Comparison of ENCODE assay signal across 8 mouse cellular contexts in the genomic region with DNA sequence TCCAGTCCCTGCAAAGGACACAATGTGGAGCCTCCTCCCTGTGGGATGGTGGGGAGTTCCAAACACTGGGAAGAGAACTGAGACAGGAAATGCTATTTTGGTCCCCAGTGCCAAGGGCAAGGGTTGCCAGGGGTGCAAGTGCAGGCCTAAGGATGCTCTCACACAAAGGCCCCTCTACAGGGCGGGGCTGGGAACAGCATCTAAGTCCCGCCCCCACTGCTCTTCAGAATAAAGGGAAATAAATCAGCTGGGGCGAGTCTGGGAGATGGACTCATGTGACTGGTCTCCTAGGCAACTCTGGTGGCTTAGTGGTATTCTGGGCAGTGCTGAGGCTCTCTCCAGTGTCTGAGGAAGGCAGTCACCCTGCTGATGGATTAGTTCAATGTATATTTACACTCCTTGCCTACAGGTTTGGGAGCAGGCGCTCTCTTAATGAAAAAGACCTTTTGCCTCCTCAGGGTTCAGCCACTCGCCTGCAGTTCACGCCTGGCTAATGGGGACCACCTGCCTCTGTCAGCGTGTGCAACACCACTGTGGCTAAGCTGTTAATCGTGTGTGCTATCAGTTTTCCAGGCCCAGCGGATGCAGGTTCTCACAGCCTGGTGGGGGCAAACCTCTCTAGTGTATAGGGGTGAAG. TPM values are rescaled to one million over a fixed set of nuclear protein-coding genes. Genes with fewer than 3 reads are reported as not detected.
A peak's percentile ranks its signal among the peaks of the same experiment; 100 is the strongest.
DNase-seq lines count a peak whose midpoint lies in the region; ATAC-seq lines count a peak whose summit lies in the region.

No protein-coding gene starts in this region.

- H3K4me1 ChIP-seq in hindbrain, embryonic 16.5 days (ENCODE audit: control insufficient read depth, insufficient read depth, low read depth, low read length), result peaks cover 50% of the 10 kb centered on the region

- peak; percentile 83 for DNase-seq in Muller cell, postnatal 12 days (ENCODE audit: inconsistent ontology term)
- peak; percentile 68 for DNase-seq in brain, embryonic 18.5 days (ENCODE audit: low read depth, low spot score)
- DNase-seq in frontal cortex, adult 2 months (ENCODE audit: extremely low spot score in 1 of 2, low spot score in 1 of 2), result peak; percentile 73 to 84
- peak; percentile 71 to 81 for DNase-seq in left cerebral cortex, adult 18-20 months (ENCODE audit: low spot score in 2 of 2)
- peak; percentile 75 to 77 for DNase-seq in lung, postnatal 4 days
- DNase-seq in right cerebral cortex, postnatal 36 days (ENCODE audit: low spot score in 2 of 2), result peak; percentile 76 to 84
- no peak for DNase-seq in urinary bladder, postnatal 25 days (ENCODE audit: low spot score)

- peak overlapping the region; percentile 50 for H3K9ac ChIP-seq in hindbrain, embryonic 16.5 days (ENCODE audit: low read depth, low read length)

- no peaks in the 10 kb centered on the region for H3K9me3 ChIP-seq in hindbrain, embryonic 16.5 days (ENCODE audit: control insufficient read depth, low read length)

- H3K27me3 ChIP-seq in hindbrain, embryonic 16.5 days (replicated peaks; ENCODE audit: control insufficient read depth, insufficient read depth, low read length), result no peaks in the 10 kb centered on the region

- H3K36me3 ChIP-seq in hindbrain, embryonic 16.5 days (ENCODE audit: control insufficient read depth, insufficient read depth, low read length), result peaks cover 24% of the 10 kb centered on the region

- H3K4me3 ChIP-seq in hindbrain, embryonic 16.5 days (ENCODE audit: low read length), result no peak overlapping the region

- peak overlapping the region; percentile 85 for H3K27ac ChIP-seq in hindbrain, embryonic 16.5 days (ENCODE audit: low read depth, low read length)

- peak; percentile 88 for ATAC-seq in hindbrain, embryonic 16.5 days

- 6% methylated on average over 9 of the region's 9 CpGs for WGBS in hindbrain, embryonic 16.5 days

- peak overlapping the region; percentile 30 for H3K4me2 ChIP-seq in hindbrain, embryonic 16.5 days (ENCODE audit: low read length)

RNA-seq across cellular contexts. Expression of a gene that starts 9.3 kb away (rescaled TPM):
- 185 TPM in 2 replicates for polyA plus RNA-seq in frontal cortex, adult 2 months (2012; rRNA removed)
- polyA plus RNA-seq in hindbrain, embryonic 16.5 days (2015; fragmentation: Nextera tagmentation; extraction: Ambion mirVana), result 96.2 and 115 TPM in 2 replicates
- 100 to 1,000 TPM; 145 to 166 TPM for total RNA-seq in left cerebral cortex, adult 18-20 months (2021)

RNA-seq across cellular contexts. Expression of a gene that starts 29.3 kb away (rescaled TPM):
- polyA plus RNA-seq in frontal cortex, adult 2 months (2012; rRNA removed), result 58.6 and 62.5 TPM in 2 replicates
- polyA plus RNA-seq in hindbrain, embryonic 16.5 days (2015; fragmentation: Nextera tagmentation; extraction: Ambion mirVana), result 73.4 and 79.6 TPM in 2 replicates
- 10 to 100 TPM; 58.2 to 60.6 TPM for total RNA-seq in left cerebral cortex, adult 18-20 months (2021)

RNA-seq across cellular contexts. Expression of a gene that starts 51.6 kb away (rescaled TPM):
- 0.46 and 0.59 TPM in 2 replicates for polyA plus RNA-seq in frontal cortex, adult 2 months (2012; rRNA removed)
- polyA plus RNA-seq in hindbrain, embryonic 16.5 days (2015; fragmentation: Nextera tagmentation; extraction: Ambion mirVana), result 4.5 and 5.5 TPM in 2 replicates
- total RNA-seq in left cerebral cortex, adult 18-20 months (2021), result not detected
